Mouse (Mus musculus) kidney, embryonic 16.5 days (tissue): ENCODE results near the gene Tmem131. TPM values are rescaled to one million over a fixed set of nuclear protein-coding genes. Genes with fewer than 3 reads are reported as not detected.
A peak's percentile ranks its signal among the peaks of the same experiment; 100 is the strongest.

ENCODE experiments used
- ATAC-seq: fragments of 200-750 bp; cut with Nextera tagmentation; 2 replicates; pipeline ENCODE4 v1.8.0; 2017; ENCODE audit warnings: moderate TSS enrichment; ENCODE audit not compliant: low FRiP score, low TSS enrichment
- H3K27ac ChIP-seq: fragments of 300-500 bp; sonication (generic); 2 replicates; pipeline ENCODE4 v1.5.1; 2014; ENCODE audit warnings: low read length
- H3K27me3 ChIP-seq: fragments of 300-500 bp; sonication (generic); 2 replicates; pipeline ENCODE4 v1.6.1; 2014; ENCODE audit warnings: low read length, control low read depth, mixed read lengths; ENCODE audit not compliant: insufficient read depth
- H3K36me3 ChIP-seq: fragments of 300-500 bp; sonication (generic); 2 replicates; pipeline ENCODE4 v1.6.1; 2014; ENCODE audit warnings: low read length, control low read depth, mixed read lengths; ENCODE audit not compliant: insufficient read depth
- H3K4me1 ChIP-seq: fragments of 300-500 bp; sonication (generic); 2 replicates; pipeline ENCODE4 v1.6.1; 2014; ENCODE audit warnings: low read length, control low read depth, mixed read lengths; ENCODE audit not compliant: insufficient read depth
- H3K4me2 ChIP-seq: fragments of 300-500 bp; sonication (generic); replicated peaks from 2 replicates; pipeline ENCODE4 v1.6.1; 2014; ENCODE audit warnings: low read depth, low read length
- H3K4me3 ChIP-seq: fragments of 300-500 bp; sonication (generic); 2 replicates; pipeline ENCODE4 v1.5.1; 2014; ENCODE audit warnings: mild to moderate bottlenecking, low read length
- H3K9ac ChIP-seq: fragments of 300-500 bp; sonication (generic); replicated peaks from 2 replicates; pipeline ENCODE4 v1.6.1; 2014; ENCODE audit warnings: low read length
- H3K9me3 ChIP-seq: fragments of 300-500 bp; sonication (generic); 2 replicates; pipeline ENCODE4 v1.6.1; 2016; ENCODE audit warnings: low read length, control low read depth
- WGBS: fragments of 180-500 bp; shearing (Covaris S2); extraction: QIAGEN DNeasy Blood & Tissue Kit; methylation state at CpG from one replicate; pipeline ENCODE4 v1.1.7; 2014; 5-methylcytosine and 5-hydroxymethylcytosine counted together
- polyA plus RNA-seq: library from polyadenylated mRNA; unstranded; fragments of >200 nt; fragmentation: Nextera tagmentation; extraction: Ambion mirVana; gene quantifications from 2 replicates; pipeline ENCODE4 v1.2.1, GENCODE M21; 2015

Gene Tmem131
- polyA plus RNA-seq, 1 experiment from 2014 or later, result 9.6 TPM

DNA sequence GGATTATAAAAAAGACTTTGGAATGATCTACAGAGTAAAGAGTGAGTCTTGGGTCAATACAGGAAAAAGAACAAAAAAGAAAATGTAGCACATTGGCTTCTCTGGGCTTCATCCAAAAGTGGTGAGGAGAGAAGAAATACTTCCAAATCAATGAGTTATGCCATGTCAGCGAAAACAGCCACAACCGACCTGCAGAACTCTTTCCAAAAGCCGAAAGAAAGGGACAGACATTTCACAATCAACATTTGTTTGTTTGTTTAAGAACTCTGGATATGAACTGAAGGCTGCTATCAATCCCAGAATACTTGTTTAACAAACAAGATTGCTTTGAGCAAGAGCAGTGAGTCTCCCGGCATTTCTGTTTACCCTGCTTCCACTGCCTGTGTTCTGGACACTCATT, 33.3 kb upstream of the Tmem131 start:
- Histone ChIP-seq H3K27ac (no peak overlapping the region), H3K27me3 (no peaks in the 10 kb centered on the region), H3K36me3 (no peaks in the 10 kb centered on the region), H3K9ac (no peak overlapping the region), H3K4me3 (no peak overlapping the region), H3K9me3 (no peaks in the 10 kb centered on the region), H3K4me2 (no peak overlapping the region), H3K4me1 (no peaks in the 10 kb centered on the region)
- 71% methylated on average over 4 of the region's 4 CpGs for WGBS
- no peak for ATAC-seq

DNA sequence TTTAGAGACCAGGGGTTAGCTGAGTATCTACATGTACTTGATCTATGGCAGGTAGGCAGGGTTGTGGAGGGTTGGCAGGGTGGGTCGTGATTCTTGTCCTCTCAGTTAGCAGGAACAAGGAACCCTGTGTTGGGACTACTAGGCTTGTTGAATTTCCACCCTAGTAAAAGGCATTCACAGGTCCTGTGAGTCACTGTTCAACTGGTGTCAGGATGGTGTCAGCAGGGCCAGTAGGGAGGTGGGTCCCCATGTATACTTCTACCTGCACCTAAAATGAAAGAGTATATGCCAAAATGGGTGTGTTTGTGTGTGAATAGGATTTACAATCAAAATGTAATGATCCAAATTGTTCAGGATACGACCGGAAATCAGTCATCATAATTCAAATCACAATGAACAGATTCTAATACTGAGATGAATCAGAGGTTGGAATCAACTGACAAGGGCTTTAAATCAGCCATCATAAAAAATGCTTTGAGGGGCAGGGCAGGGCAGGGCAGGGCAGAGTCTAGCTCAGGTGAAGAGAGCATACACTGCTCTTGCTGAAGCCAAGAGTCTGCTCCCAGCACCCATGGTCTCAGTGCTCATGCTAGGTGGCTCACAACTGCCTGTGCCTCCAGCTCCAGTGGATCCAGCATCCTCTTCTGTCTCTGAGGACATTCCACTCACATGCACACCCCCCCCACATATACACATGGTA, 27.6 kb upstream of the Tmem131 start:
- no peak overlapping the region for H3K9ac ChIP-seq
- H3K4me3 ChIP-seq, result no peak overlapping the region
- H3K4me1 ChIP-seq, result no peaks in the 10 kb centered on the region
- 85% methylated on average over 3 of the region's 3 CpGs for WGBS
- H3K4me2 ChIP-seq, result no peak overlapping the region
- H3K9me3 ChIP-seq, result no peaks in the 10 kb centered on the region
- no peak for ATAC-seq
- H3K36me3 ChIP-seq, result no peaks in the 10 kb centered on the region
- no peaks in the 10 kb centered on the region for H3K27me3 ChIP-seq
- H3K27ac ChIP-seq, result no peak overlapping the region

DNA sequence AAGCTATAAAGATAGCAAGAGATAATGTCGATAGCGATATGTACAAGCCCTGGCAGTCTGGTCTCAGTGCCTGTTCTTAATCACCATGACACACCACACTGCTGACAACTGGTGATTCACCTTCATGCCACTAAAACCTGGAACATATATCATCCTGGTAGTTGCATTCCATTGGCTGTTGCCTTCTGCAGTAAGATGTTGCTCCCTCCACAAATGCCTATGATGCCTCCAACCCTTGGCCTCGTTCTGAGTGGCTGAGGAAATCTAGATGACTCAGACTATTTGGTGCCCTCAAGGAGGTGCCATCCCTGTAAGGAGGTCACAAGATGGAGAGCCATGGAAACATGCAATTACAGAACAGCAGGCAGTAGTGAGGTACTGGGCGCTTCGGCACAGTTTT, 22.4 kb upstream of the Tmem131 start:
- H3K4me2 ChIP-seq, result no peak overlapping the region
- no peaks in the 10 kb centered on the region for H3K4me1 ChIP-seq
- no peak overlapping the region for H3K4me3 ChIP-seq
- no peaks in the 10 kb centered on the region for H3K9me3 ChIP-seq
- H3K36me3 ChIP-seq, result no peaks in the 10 kb centered on the region
- no peak overlapping the region for H3K27ac ChIP-seq
- no peak overlapping the region for H3K9ac ChIP-seq
- WGBS, result 84% methylated on average over 5 of the region's 5 CpGs
- no peaks in the 10 kb centered on the region for H3K27me3 ChIP-seq
- ATAC-seq, result no peak

DNA sequence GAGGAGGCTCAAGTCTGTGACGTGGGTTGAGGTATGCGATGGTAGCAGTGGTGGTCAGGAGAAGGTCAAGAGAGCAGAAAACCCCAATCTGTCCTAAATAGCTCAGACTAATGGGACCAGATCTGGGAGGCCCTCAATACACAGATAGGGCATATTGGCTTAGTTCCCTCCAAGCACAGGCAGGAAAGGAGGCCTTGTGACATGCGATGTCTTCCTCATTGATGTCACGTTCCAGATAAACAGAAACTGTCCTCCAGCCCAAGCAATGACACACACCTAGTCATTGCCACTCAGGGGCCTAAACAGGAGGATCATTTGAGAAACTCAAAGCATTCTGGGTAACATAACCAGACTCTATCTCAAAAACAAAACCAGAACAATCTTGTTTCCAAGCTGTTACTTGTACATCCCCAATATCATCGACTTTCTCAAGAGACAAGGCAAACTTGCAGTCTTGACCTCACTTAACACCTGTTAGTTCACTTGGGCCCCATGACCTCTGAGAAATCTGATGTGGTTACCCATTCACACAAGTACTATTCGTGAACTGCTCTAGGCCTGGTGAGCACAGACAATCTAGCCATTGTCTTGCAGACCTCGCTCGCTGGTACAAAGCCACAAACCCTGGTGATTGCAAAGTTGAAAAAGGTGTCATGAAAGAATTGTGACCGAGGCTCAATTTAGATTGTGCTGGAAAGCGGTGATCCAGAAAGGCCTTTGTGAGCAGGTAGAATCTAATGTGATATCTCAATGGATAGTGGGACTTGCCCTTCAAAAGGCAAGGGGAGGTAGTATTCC, 19.1 kb upstream of the Tmem131 start:
- 74% methylated on average over 10 of the region's 10 CpGs for WGBS
- Histone ChIP-seq H3K9me3 (no peaks in the 10 kb centered on the region), H3K9ac (no peak overlapping the region), H3K36me3 (no peaks in the 10 kb centered on the region), H3K27me3 (no peaks in the 10 kb centered on the region), H3K27ac (no peak overlapping the region), H3K4me1 (no peaks in the 10 kb centered on the region), H3K4me3 (no peak overlapping the region), H3K4me2 (no peak overlapping the region)
- no peak for ATAC-seq

DNA sequence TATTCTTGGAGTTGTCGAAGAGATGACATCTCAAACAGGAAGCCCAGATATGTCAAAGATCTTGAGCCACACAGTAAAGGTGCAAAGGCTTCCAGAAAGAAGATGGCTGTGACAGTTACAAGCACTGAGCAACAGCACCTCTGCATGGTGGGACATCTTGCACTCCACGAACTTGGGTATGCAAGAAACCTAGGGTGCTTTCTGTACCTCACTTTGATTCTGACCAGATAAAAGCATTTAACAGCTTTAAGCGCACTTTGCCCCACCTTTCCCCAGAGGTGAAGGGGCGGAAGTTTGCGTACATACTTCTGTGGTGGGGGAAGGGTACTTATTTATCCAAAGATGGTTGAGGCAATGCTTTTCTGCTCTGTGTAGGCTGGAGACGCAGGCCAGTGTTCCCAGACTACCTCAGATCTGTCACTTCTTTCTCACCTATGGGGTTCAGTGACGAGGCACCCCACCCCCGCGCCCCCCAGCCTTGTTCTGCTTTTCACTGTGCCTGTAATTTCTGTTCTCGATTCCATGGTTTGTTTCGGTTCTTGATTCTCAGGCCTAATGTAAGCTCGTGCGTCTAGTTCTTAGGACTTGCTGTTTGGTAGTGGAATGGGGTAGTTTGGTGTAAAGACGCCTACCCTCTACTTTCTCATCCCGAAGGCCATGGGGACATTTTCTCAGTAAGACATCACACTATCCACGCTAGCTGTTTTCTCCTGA, 17.2 kb upstream of the Tmem131 start:
- no peaks in the 10 kb centered on the region for H3K4me1 ChIP-seq
- H3K4me3 ChIP-seq, result no peak overlapping the region
- H3K36me3 ChIP-seq, result no peaks in the 10 kb centered on the region
- ATAC-seq, result no peak
- 82% methylated on average over 16 of the region's 16 CpGs for WGBS
- no peaks in the 10 kb centered on the region for H3K9me3 ChIP-seq
- no peaks in the 10 kb centered on the region for H3K27me3 ChIP-seq
- no peak overlapping the region for H3K27ac ChIP-seq
- no peak overlapping the region for H3K9ac ChIP-seq
- no peak overlapping the region for H3K4me2 ChIP-seq

DNA sequence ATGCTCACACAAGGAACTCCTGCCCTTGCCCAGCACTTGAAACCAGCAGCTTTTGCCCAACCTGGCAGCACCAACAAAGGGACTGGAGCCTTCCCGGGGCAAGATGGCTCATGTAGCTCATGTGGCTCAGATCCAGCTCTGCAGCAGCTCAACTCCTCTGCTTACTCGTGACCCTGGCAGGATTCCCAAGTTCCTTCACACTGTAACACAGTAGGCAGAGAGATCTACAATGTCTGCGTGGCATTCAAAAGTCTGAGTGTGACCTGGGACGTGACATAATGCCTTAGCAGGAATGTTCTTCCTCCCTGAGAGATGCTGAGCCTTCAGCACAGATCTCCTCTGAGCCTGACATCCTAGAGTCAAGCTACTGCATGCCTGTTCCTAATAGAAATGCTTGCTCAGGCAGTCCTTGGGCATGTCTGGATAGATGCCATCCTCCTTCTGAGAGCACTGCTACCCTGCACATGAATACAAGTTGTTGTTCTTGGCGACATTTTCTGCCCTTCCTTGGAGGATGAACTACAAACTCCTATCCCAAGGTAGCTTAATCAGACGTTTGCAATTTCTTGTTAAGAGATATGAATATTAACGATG, 6.2 kb upstream of the Tmem131 start:
- Histone ChIP-seq H3K4me3 (no peak overlapping the region), H3K9me3 (no peaks in the 10 kb centered on the region), H3K27ac (no peak overlapping the region), H3K9ac (no peak overlapping the region), H3K4me1 (no peaks in the 10 kb centered on the region), H3K27me3 (no peaks in the 10 kb centered on the region), H3K36me3 (no peaks in the 10 kb centered on the region), H3K4me2 (no peak overlapping the region)
- WGBS, result 67% methylated on average over 7 of the region's 7 CpGs
- no peak for ATAC-seq

DNA sequence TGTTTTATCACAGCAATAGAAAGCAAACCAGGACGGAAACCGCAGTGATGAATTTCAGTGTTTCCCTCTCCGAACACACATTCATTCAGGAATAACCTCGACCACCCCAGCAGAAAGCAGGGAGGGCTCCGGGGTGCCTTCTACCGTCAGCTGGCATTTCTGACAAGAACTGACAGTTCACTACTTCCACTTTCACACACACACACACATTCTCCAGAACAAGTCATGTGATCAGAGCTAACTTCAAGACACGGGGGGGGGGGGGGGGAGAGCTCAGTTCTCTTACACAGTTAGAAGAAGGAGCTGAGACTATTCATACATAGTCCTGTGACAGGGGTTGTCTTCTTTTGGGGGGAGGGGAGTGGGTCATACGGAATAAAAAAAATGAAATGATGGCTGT, 4.0 kb upstream of the Tmem131 start:
- Histone ChIP-seq H3K9ac (no peak overlapping the region), H3K27me3 (no peaks in the 10 kb centered on the region), H3K4me2 (no peak overlapping the region), H3K4me3 (no peak overlapping the region), H3K36me3 (no peaks in the 10 kb centered on the region), H3K27ac (no peak overlapping the region), H3K4me1 (no peaks in the 10 kb centered on the region), H3K9me3 (no peaks in the 10 kb centered on the region)
- 79% methylated on average over 8 of the region's 8 CpGs for WGBS
- ATAC-seq, result no peak

DNA sequence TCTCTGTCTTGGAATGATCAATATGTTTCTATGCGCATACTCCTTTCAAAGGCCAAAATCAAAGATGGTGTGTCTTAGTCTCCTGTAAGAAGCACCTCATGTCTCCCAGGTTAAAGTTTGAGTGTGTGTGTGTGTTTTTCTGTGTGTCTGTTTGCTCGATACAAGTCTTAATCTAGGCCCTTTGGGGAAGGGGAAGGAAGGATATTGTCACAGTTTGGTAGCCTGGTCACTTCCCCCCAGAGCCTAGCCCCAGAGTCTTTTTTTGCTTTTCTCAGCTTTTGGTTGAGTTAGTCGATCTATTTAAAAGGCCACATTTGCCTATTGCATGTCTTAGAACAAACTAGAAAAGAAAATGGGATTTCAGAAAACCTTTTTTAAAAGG, 3.1 kb downstream of the Tmem131 start:
- Histone ChIP-seq H3K27me3 (no peaks in the 10 kb centered on the region), H3K4me1 (peaks cover 21% of the 10 kb centered on the region; the same call in 1 of the 2 replicates), H3K9ac (peak overlapping the region; percentile 98), H3K36me3 (no peaks in the 10 kb centered on the region), H3K27ac (peak overlapping the region; percentile 37), H3K4me2 (peak overlapping the region; percentile 66), H3K4me3 (peak overlapping the region; percentile 93), H3K9me3 (no peaks in the 10 kb centered on the region)
- ATAC-seq, result no peak
- whole genome bisulfite sequencing, result 47% methylated on average over 3 of the region's 3 CpGs

DNA sequence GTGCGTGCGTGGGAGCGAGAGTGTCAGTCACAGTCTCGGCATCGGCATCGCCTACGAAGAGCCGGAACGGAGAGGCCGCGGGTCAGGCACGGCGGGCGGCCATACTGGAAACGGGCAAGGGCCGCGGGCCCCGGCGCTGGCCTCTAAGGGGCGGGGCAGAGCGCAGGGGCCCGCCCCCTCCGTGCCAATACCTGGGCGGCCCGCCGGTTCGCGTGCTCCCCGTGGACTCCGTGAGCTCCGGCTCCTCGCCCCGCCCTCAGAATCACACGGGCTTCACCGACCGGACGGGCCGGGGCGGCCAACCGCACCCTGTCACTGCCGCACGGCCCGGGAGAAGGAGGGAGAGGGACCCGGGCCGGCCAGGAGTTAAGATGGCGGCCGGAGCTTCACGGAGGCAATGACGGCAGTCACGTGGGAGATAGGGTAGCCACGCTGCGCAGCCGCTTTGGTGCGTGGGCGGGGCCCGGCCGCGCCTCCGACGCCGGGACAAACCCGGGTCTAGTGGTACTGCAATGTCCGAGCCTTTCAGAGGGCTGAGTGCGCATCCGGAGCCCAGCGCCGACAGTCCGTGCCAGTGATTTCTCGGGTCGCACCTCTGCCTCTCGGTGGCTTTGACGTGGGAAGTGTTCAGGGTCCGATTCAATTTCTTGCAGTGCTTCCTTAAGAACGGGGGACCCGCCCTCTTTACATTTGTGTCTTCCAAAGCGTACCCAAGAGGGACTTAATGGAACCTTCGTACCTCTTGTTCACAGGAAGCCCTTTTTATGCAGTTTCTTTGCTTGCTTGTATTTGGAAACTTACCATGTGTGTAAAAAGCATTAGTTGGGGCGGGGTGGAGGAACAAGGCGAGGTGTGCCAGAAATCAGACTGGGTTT, 3.7 kb downstream of the Tmem131 start:
- peak; percentile 98 for ATAC-seq
- Histone ChIP-seq H3K9me3 (no peaks in the 10 kb centered on the region), H3K9ac (peak overlapping the region; percentile 98), H3K36me3 (no peaks in the 10 kb centered on the region), H3K4me2 (peak overlapping the region; percentile 70), H3K4me3 (peak overlapping the region; percentile 93), H3K4me1 (peaks cover 28% of the 10 kb centered on the region), H3K27ac (peak overlapping the region; percentile 82), H3K27me3 (no peaks in the 10 kb centered on the region)
- WGBS, result under 1% methylated on average over 79 of the region's 79 CpGs
